Mouse (Mus musculus) ovary, postnatal 10 days (tissue): ENCODE data around the gene Lrmp.

ENCODE experiments used
- DNase-seq: peaks from one replicate; pipeline ENCODE4 v3.0.0; 2022; ENCODE audit warnings: low spot score

Lrmp gene

DNA sequence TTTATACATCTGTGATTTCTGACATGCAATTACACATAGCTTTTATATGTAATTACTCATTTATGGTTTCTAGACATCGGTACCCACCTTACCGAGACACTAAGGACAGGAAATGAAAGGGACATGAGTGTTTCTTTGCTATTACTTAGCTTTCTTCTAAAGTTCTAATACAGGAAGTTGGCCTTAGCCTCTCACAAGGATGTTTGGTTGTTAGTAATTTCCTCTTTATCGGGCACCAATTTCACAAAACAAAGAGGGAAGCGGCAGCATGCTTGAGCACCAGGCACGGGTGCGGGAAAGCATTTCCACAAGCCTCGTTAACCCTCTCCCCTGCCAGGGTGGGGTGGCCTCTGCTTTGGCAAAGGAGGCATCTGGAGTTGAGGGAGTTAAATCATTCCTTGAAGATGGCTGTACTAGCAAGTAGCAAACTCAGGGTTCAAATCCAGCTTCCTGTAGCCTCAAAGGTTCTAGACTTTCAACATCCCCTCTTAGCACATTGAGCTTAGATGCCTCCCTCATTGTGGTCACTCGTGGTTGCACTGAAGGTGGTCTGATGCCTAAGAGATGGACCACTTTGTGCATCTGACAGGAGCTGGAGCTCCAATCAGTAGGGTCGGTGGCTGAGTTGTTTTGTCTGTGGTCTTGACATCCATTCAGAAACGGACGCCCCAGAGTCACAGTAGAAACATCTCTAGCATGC is 24.5 kb downstream of the Lrmp start:
- DNase-seq, result no peak

GRCm38 (mm10) chr6:145140706-145141105 is 25.3 kb downstream of the Lrmp start:
- no peak for DNase-seq

GRCm38 (mm10) chr6:145141827-145142226 is 26.4 kb downstream of the Lrmp start:
- no peak for DNase-seq

DNA sequence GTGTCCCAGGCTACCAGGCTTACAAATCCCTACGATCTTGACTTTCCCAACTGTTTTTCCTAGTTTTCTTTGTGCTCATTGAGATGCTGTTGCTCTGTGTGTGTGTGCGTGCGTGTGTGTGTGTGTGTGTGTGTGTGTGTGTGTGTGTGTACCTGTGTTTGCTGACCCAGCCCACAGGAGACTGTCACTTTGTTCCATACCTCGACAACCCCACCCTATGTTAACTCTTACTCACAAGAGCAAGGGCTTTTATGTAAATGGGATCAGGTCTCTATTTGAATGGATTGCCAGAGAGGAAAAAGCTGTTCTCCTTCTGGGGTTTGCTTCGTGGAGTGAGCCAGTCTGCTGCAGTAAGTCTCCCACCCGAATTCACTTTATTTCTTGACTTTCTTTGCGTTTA is 29.7 kb downstream of the Lrmp start:
- DNase-seq, result no peak

DNA sequence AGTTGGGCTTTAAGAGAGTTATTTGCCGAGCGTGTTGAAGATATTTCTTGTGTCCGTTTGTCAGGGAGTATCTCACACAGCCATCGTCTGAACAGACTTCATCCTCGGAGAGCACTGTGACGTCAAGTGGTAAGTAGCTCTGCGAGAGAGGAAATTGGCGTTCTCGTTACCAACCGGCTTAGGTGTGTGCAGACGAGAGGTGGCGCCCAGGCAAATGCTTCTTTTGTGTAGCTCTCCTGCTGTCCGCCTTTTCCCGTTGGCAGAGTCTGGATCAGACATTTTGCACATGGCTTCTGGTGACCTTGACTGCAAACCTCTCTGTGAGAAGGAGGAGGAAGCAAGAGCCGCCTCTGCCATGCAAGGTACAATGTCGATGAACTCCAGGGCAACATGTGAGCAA is 32.3 kb downstream of the Lrmp start:
- DNase-seq, result no peak

GRCm38 (mm10) chr6:145149054-145149453 is 33.6 kb downstream of the Lrmp start:
- no peak for DNase-seq

GRCm38 (mm10) chr6:145158619-145159018 is 43.2 kb downstream of the Lrmp start:
- no peak for DNase-seq

DNA sequence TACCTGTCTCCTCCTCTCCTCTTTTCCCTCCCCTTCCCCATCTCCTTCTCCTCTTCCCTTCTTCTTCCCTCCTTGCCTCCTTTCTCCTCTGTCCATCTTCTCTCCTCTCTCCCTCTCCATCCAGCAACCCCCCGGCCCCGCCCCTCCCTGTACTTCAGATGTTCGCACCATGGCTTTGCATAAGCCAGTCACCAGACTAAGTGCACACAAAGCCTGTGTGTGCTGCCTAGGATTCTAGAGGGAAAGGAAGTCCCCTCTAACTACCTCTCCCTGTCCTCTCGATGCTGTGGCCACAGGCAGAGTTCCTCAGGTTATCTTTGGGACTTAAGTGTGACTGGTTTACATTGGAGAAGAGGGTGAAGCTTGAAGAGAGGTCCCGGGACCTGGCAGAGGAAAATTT is 45.1 kb downstream of the Lrmp start:
- DNase-seq, result no peak

DNA sequence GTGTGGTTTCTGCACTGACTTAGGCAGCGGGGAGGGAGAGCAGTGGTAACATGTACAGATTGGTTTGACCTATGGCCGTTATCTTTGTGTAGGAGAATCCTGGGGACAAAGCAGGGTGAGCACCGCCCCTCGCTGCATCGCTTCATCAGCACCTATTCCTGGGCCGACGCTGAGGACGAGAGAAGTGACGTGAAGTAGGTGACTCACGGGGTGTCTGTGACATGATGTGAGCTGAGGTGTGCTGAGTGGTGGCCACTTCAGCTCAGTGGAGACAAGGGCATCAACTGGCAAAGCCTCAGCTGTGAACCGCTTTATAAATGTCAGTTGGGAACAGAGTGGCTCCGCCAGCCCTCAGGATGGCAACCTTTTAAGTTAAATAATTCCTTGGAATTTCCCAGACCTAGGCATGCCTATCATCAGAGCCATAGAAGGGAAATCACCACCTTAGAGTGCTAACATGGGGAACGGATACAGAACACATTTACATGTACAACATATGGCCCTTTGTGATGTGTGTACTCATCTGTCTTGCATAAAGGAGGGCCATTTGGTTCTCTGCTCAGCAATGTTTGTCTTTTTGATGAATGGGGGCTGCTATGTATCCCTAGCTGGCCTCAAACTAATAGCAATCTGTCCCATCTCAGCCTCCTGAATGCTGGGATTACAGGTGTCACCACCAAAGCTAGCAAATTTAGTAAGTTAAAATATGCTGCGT is 56.6 kb downstream of the Lrmp start:
- DNase-seq, result no peak

GRCm38 (mm10) chr6:145173781-145174191 is 58.3 kb downstream of the Lrmp start:
- peak; percentile 77 for DNase-seq

DNA sequence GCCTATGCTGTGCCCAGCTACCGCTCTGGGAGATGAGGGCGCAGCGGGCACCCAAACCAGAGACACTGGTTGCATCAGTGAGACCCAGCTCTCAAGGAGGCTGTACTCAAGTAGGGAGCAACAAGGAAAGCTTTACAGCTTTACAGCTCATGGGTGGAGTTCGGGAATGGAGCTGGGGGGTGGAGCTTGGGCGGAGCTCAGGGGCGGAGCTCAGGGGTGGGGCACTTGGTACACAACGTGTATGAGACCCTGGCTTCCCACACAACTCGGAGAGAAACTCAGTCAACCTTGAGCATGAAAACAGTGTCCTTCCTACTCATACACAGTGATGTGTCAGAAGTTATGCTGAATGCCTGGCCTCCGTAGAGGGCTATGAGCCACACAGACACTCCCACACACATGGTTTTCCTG is 60.1 kb downstream of the Lrmp start:
- DNase-seq, result no peak

- DNase-seq, result no peak
These were observed 61.0 kb downstream of the Lrmp start for GRCm38 (mm10) chr6:145176474-145176873.

GRCm38 (mm10) chr6:145179665-145180064 is 64.2 kb downstream of the Lrmp start:
- DNase-seq, result no peak

DNA sequence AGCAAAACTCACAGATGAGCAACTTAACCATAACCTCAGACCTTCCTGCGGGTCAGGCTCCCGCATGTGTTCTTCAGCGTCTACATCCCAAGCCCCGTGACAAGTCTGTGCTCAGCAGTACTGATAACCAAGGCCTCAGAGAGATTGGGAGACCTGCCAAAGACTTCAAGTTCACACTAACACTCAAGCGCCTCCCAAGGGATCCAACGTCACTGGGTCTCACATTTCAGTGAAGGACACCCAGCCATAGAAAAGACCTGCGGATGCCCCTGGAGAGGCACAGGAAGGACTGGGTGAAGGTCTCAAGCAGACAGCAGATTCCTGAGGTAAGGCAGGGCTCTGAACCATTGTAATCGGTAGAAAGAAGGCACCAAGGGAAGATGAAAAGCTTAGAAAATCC is 66.6 kb downstream of the Lrmp start:
- DNase-seq, result no peak

DNA sequence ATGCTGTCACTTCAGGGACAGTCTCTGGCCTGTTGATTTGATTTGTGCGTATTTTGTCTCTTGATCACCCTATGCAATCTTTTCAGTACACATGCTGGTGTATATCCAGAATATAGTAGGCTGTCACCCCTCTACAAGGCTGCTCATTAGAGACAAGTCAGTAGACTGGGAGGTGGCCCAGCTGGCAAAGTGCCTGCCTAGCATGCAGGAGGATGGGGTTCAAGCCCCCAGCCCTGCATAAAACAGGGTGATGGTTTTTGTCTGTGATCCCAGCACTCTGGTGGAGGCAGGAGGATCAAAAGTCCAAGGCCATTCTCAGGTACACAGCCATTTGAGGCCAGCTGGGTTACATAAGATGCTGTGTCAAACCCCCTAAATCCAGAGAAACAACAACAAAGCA is 70.6 kb downstream of the Lrmp start:
- no peak for DNase-seq

GRCm38 (mm10) chr6:145187093-145188088 is 71.9 kb downstream of the Lrmp start:
- no peak for DNase-seq

- no peak for DNase-seq
These were observed 77.6 kb downstream of the Lrmp start for GRCm38 (mm10) chr6:145193038-145193437.

GRCm38 (mm10) chr6:145193446-145193845 is 78.0 kb downstream of the Lrmp start:
- no peak for DNase-seq

DNA sequence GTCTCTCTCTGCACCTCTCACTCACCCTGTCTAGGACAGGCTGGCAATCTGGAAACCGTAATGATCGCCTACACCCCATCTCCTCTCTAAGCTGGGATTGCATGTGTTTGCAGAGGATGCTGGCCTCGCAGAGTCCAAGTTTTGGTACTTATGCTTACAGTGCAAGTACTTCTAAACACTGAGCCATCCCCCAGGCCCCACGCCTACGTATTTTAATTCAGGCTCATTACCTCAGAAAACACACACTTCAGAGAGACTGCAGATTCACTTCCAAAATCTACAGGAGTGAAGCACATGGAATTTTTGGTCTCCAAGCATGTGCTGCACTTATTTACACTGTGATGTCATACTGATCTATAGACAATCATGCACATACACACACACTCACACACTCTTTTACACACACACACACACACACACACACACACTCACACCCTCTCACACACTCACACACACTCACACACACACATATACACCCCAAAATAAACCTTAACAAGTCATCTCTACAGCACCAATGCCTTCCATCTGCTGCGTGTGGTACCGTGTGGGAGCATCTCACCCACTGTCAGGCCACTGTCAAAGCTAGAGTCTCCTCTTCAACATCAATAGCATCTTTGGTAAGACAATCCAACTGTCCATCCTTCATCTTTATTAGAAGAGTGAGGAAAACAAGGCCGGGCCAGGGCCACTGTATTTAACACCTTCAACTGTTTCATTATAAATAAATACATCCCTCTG is 82.7 kb downstream of the Lrmp start:
- DNase-seq, result no peak

- DNase-seq, result no peak
These were observed 87.1 kb downstream of the Lrmp start for GRCm38 (mm10) chr6:145202432-145203125.

DNA sequence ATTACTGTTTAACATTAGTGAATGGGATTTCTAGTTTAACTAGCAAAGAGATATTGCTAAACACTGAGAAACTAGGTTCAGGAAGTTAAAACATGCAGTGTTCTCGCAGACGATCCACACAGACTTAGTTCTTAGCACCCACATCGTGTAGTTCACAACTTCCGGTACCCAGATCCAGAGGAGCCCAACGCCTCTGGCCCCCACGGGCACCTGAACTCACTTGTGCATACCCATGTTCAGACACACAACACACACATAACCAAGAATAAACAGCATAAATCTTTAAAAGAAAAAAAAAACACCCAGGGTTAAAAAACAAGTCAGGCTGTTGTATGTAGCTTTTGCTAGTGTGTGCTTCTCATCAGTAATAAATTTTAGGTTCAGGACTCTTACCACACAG is 89.0 kb downstream of the Lrmp start:
- no peak for DNase-seq
